Mouse (Mus musculus): ENCODE measurements around the gene B3gnt7. TPM values are rescaled to one million over a fixed set of nuclear protein-coding genes. Genes with fewer than 3 reads are reported as not detected.

Gene B3gnt7
- not detected for polyA plus RNA-seq (2017; shearing (Covaris generic))

GRCm38 (mm10) chr1:86302532-86302931, at the start of gene B3gnt7:
B3gnt7 (plus strand) TSS chr1:86302832.
- no peak for ATAC-seq

- ATAC-seq = no peak
Measured at GRCm38 (mm10) chr1:86253410-86253809, 49.2 kb upstream of the B3gnt7 start.

GRCm38 (mm10) chr1:86256311-86256710, 46.3 kb upstream of the B3gnt7 start:
- no peak for ATAC-seq

GRCm38 (mm10) chr1:86257228-86257627, 45.4 kb upstream of the B3gnt7 start:
- no peak for ATAC-seq

- ATAC-seq = no peak
Measured at GRCm38 (mm10) chr1:86258171-86258824, 44.3 kb upstream of the B3gnt7 start.

GRCm38 (mm10) chr1:86263564-86264339, 38.9 kb upstream of the B3gnt7 start:
- ATAC-seq = no peak

GRCm38 (mm10) chr1:86265060-86265459, 37.6 kb upstream of the B3gnt7 start:
- ATAC-seq = peak; percentile 80

- no peak for ATAC-seq
Measured at GRCm38 (mm10) chr1:86268492-86269189, 34.0 kb upstream of the B3gnt7 start.

- ATAC-seq = no peak
Measured at GRCm38 (mm10) chr1:86269190-86269508, 33.5 kb upstream of the B3gnt7 start.

GRCm38 (mm10) chr1:86271707-86272106, 30.9 kb upstream of the B3gnt7 start:
- no peak for ATAC-seq

GRCm38 (mm10) chr1:86277055-86277454, 25.6 kb upstream of the B3gnt7 start:
- ATAC-seq = no peak

- ATAC-seq = no peak
Measured at GRCm38 (mm10) chr1:86281781-86282536, 20.7 kb upstream of the B3gnt7 start.

GRCm38 (mm10) chr1:86284101-86284500, 18.5 kb upstream of the B3gnt7 start:
- ATAC-seq = no peak

GRCm38 (mm10) chr1:86285295-86285694, 17.3 kb upstream of the B3gnt7 start:
- ATAC-seq = no peak

GRCm38 (mm10) chr1:86287473-86287872, 15.2 kb upstream of the B3gnt7 start:
- ATAC-seq = no peak

- ATAC-seq = no peak
Measured at GRCm38 (mm10) chr1:86290452-86290851, 12.2 kb upstream of the B3gnt7 start.

GRCm38 (mm10) chr1:86293091-86293490, 9.5 kb upstream of the B3gnt7 start:
- no peak for ATAC-seq

GRCm38 (mm10) chr1:86293868-86294267, 8.8 kb upstream of the B3gnt7 start:
- no peak for ATAC-seq

GRCm38 (mm10) chr1:86294472-86294871, 8.2 kb upstream of the B3gnt7 start:
- no peak for ATAC-seq

- ATAC-seq = no peak
Measured at GRCm38 (mm10) chr1:86300093-86300492, 2.5 kb upstream of the B3gnt7 start.

- no peak for ATAC-seq
Measured at GRCm38 (mm10) chr1:86300731-86301130, 1.9 kb upstream of the B3gnt7 start.

- ATAC-seq = no peak
Measured at GRCm38 (mm10) chr1:86301221-86302091, 1.2 kb upstream of the B3gnt7 start.

All from inflammation-experienced regulatory T-cells, adult 6 months (primary cell).